Mouse (Mus musculus): ENCODE data around the gene Btbd10.

GRCm38 (mm10) chr7:113279246-113279645 is 89.9 kb downstream of the Btbd10 start:
- no peak for TF ChIP-seq CTCF (IDR thresholded peaks at IDR 0.05; ENCODE audit: extremely low read depth, insufficient read length, insufficient replicate concordance, low read depth, low read length)
- TF ChIP-seq POLR2A (IDR thresholded peaks at IDR 0.05; ENCODE audit: low read depth, low read length): no peak
